Mouse (Mus musculus) ZHBTc4 (cell line): ENCODE measurements around the gene Pdzk1.

Experiments
- DNase-seq: peaks from one replicate; pipeline ENCODE4 v3.0.0-alpha.2; 2011; ENCODE audit warnings: low read depth, low spot score

The Pdzk1 gene

DNA sequence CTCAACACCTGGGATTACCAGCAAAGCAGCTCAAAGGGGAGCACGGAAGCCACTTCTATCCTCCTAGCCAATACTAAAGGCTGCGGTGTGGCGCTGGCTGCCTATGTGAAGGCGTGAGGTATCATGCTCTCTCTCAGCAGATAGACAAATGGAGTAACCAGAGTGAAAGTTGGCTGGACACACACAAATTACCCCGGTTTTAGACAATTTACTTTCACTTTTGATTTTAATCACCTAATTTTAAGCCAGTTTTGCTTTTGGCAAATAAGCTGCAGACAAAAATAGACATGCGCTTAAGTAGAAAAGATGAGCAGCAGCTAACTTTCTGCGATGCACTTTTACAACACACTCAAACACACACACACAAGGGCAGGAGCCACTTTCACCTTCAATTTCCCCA, 54.6 kb downstream of the Pdzk1 start:
- no peak for DNase-seq

- DNase-seq = no peak
Observed at GRCm38 (mm10) chr3:96902336-96902999, 73.4 kb downstream of the Pdzk1 start.

DNA sequence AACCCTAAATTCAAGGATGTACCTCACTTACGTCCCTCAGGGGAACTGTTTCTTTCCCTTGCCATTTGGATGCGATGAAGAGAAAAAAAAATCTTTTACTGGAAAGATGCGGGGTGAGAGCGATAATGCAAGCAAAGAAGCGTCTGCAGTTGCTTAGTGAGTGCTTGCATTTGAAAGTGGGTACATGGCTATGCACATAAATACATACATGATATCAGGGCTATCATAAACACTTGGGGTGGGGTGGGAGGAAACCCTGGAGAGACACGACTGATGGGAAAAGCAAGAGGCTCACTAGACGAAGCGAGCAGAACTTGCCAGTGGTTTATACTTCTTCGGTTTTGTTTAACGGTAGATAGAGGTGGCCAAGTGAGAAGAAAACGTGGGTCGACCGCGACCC, 75.3 kb downstream of the Pdzk1 start, which contains the start of gene Gja5:
Gja5 (plus strand) TSS at position 301 of the 400 bp plus-strand sequence.
- no peak for DNase-seq

DNA sequence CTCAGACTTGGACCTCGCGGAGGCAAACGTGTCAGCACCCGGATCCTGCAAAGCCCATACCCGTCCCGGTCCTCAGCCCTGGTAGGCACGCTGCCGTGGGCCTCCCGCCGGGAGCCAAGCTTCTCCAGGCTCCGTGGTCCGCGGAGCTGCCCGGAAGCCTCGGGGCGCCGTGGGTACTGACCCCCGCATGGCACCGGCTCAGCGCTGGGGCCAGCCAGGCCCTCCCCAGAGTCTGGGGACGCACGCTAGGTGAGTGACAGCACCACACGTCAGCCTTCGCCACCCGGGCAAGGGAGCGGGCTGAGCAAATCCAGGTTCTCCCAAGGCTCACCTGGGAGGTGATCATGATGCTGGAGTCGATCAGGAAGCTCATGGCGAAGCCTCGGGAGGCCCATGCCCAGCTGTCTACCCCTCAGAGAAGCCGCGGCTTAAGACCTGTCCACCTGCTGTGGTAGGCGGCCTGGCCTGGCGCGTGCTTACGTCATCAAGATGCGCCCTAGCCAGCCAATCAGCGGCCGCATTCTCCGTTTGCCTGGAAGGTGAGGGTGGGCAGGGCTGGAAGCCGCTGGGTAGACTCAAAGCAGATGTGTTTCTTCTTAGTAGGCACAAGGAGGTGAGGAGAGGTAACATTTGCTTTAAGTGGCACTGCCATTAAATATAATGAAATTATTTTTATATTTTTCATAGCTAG, 75.9 kb downstream of the Pdzk1 start, which contains the start of gene Gpr89:
Gpr89 (minus strand) TSS at position 496 of the 691 bp plus-strand sequence.
- peak; percentile 96 for DNase-seq

DNA sequence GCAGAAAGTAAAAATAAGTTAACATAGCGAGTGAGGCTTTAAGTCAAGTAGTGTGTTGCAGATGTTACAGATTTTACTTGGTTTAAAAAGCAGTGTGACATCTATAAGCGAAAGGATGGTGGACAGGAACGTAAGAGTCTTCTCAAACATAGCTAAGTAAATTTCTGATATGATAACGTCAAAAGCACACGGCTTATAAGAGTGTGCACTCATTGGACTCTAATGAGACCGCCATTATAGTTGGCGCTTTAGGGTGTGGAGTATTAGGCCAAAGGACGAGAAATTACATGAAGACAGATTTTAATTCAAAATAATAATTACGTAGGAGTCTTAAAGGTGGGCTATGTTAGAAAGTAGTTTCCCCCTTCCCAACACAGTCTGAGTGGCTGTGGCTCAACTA, 76.5 kb downstream of the Pdzk1 start:
- DNase-seq = no peak
